Mouse (Mus musculus) Muller cell, postnatal 12 days (primary cell): ENCODE data around the gene Gm648.
"Not testable (repeated sequence)": the region's sequence is repeated elsewhere in the genome, so short reads cannot be mapped to it uniquely, and the experiment has no call there.

Experiments
- DNase-seq: peaks from one replicate; pipeline ENCODE4 v3.0.0-alpha.2; 2015; ENCODE audit errors: inconsistent ontology term

The Gm648 gene

GRCm38 (mm10) chrX:56549506-56549905 lies at the start of gene Gm648:
Gm648 (minus strand) TSS chrX:56549606.
- DNase-seq, result no peak

- peak; percentile 94 for DNase-seq
These were observed 48.7 kb upstream of the Gm648 start, which contains the start of gene Mmgt1 for GRCm38 (mm10) chrX:56597887-56598640. Mmgt1 (minus strand) TSS chrX:56598069.

GRCm38 (mm10) chrX:56597219-56597886 lies 47.9 kb upstream of the Gm648 start:
- DNase-seq, result no peak

GRCm38 (mm10) chrX:56578200-56578599 lies 28.8 kb upstream of the Gm648 start:
- DNase-seq, result no peak

GRCm38 (mm10) chrX:56572465-56572864 lies 23.1 kb upstream of the Gm648 start:
- DNase-seq, result no peak

- DNase-seq, result no peak
These were observed 4.2 kb upstream of the Gm648 start for GRCm38 (mm10) chrX:56553584-56553983.

GRCm38 (mm10) chrX:56537162-56537561 lies 12.2 kb downstream of the Gm648 start:
- peak; percentile 1 for DNase-seq

GRCm38 (mm10) chrX:56531266-56531665 lies 18.1 kb downstream of the Gm648 start:
- DNase-seq, result peak; percentile 2

- not testable (repeated sequence) for DNase-seq
These were observed 25.0 kb downstream of the Gm648 start, which contains the start of gene Gm10477 for GRCm38 (mm10) chrX:56524442-56524841. Gm10477 (plus strand) TSS chrX:56524742.

GRCm38 (mm10) chrX:56497241-56497640 lies 52.2 kb downstream of the Gm648 start:
- DNase-seq, result peak; percentile 0
